Mouse (Mus musculus): ENCODE results near the gene Bmp5. TPM values are rescaled to one million over a fixed set of nuclear protein-coding genes. Genes with fewer than 3 reads are reported as not detected.
"Not testable (repeated sequence)": the region's sequence is repeated elsewhere in the genome, so short reads cannot be mapped to it uniquely, and the experiment has no call there.

Gene Bmp5
- total RNA-seq (2021) = 1 to 10 TPM; 6.4 to 7.8 TPM
- long read RNA-seq, experiment 1, partial matches to known transcripts = 3 of 6 reads
- long read RNA-seq, experiment 1, other reads (novel, unspliced or antisense) = 0 of 6 reads
- long read RNA-seq, experiment 2 = 0 reads

DNA sequence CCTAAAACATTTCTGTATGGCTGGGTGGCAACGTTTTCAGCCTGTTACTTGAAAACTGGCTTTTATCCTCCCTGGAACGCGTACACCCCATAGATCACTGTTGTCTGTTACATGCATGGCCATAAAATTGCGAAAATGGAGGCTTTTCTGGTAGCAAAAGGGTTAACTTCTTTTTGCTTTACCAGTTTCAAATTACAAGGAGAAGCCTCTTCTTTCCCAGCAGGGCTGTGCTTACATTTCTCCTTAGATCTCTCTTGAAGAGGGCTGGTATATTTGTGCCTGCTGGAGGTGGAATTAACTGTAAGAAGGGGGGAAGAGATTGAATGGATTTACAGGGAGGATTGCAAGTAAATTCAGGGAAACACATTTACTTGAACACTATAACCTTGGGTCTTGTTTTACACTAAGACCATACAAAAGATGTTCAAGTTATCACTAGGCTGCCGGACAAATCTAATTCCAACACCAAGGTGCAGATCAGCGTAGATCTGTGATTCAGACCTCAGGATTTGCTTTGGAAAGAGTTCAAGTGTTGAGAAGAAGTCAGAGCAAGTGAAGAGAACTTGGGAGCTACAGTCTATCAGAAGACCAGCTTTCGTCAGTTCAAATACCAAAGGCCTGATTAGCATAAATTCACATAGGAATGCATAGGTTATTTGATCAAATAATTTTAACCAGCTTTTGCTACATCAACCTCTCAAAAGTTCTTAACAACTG, at the start of gene Bmp5:
Gene Bmp5 (plus strand): TSS at position 236 of the 717 bp plus-strand sequence.
- DNase-seq = no peak

DNA sequence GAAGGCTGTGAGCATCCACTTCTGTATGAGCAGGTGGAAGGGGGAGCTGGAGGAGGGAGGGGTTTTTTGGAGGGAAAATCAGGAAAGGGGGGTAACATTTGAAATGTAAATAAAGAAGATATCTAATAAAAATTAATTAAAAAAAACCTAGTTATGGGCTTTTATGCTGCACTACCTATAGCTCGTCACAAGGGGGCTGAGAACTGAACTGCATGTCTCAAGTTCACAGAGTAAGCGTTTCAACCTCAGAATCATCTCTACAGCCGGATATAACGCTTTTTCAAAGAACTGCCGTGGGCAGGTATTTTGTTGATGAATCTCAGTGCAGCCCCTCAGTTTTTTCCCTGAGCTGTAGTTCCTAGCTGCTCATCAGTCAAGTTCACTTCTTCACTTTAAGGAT, 15.1 kb upstream of the Bmp5 start:
- no peak for DNase-seq

DNA sequence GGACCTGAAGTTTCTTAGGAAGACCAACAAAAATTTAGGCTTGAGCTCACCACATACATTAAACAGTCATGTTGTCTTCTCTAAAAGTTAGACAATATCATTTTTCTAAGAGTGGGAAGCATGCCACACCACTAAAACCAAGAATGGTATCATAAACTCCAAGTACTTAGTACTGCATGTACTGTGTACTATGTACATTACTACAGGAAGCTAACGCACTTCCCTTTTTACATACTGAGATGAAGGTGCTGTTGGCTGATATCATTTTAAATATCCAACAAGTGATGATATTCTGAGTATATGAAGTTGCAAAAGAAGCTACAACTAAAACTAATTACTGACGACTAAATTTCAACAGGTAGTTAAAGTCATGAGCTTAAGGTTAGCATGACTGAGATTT, 13.6 kb upstream of the Bmp5 start:
- DNase-seq = no peak

DNA sequence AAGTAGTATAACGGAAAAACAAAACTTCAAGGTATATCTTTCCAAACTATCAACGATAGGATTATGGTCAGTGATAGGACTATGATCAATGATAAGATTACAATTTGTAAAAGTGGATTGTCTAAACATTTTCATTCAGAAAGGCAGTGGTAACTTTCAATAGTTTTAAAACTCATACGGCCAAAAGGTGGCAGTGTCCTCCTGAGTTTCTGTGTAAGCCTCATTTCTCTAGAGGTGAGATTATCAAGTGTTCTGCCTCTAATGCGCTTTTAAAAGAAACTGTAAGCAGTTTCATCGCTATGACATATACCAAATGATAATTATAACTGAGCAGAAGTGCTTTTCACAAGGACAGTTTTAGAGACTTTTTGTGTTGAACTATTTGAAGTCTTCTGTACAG, 12.7 kb upstream of the Bmp5 start:
- DNase-seq = peak; percentile 56

DNA sequence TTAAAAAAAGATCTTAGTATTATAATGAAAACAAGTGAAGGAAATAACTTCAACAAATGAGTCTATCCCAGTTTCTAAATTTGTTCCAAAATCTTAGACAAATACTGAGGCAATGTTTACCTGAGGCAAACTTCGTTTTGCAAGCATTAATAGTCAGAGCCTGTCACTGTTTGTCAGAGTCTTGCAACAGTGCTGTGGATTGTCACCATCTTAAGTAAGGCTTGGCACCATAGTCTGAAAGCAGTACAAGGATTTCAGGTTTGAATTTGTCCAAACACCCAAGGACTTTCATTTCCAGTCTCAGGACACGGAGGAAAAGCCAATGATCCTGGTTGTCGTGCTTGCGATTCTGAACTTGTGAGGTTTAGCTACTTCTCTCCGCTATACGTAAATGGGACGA, 10.4 kb upstream of the Bmp5 start:
- DNase-seq = no peak

DNA sequence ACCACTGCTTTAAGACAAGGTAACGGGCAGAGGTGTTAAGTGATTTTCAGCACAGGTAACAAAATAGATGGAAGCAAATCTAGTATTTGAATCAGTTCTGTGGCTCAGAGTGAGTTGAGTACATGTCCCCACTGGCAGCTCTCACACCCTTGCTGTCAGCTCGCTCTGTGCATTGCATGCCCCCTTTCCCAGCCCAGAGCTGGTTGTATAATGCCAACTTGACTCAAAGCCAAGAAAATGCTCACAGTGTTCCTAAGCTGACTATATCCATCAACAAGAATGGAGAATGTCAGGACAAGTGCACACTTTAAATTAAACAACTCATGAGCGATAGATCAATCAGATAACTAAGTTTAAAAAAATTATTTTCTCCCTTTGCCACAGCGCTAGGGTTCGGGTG, 8.6 kb upstream of the Bmp5 start:
- no peak for DNase-seq

DNA sequence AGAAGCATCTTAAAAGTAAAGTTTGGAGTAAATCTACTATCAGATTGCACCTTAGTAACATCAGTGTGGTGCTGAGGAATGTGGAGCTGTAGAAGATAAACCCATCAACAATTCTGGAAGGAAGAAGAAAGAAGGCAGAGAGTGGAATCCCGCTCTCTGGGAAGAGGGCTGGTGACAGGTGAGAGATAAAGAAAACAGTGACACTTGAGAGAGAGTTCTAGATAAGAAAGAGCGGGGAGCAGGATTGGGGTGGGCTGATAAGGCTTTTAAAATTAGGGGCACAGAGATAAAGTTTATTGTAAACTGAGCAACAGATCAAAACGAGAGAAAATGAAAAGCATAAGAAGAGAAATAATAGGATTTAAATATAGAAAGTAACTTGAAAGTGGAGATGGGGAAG, 6.1 kb upstream of the Bmp5 start:
- DNase-seq = no peak

DNA sequence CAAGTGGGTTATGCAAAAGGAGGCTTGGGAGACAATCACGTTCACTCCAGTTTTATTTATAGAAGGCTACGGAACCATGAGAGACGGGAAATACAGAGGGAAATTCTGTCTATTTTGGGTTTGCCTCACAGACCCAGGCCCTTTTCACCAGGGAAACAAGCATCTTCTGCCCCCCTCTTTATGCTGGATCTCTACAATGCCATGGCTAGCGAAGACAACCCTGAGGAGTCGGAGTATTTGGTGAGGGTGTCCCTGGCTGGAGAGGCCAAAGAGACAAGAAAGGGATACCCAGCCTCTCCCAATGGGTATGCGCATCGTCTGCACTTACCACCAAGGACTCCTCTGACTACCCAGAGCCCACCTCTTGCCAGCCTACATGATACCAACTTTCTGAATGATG, 989 bp downstream of the Bmp5 start:
- DNase-seq = peak; percentile 18

DNA sequence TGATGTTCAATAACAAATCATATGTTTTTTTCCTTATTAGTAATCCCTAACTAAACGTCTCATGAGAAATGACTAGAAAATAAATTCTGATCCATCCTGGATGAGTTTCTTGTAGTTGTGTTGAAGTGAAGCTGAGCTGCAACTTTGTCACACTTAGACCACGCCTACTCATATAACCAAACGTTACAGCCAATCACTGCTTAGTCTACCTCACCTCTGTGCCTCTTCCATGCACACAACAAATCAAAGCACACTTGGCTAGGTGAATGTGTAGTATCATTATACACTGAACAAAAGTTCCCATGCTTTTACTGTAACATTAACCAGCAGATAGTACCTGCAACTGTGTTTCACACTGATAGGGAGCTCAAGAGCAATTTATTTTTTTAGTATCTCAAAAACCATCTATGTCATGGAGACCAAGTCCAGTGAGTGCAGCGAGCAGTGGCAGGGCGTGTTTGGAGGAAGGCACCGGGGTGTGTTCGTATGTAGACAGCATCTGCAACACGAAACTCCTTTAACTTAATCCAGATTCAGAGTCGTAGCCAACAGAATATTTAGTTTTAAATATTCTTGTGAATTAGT, 3.7 kb downstream of the Bmp5 start:
- DNase-seq = peak; percentile 43

DNA sequence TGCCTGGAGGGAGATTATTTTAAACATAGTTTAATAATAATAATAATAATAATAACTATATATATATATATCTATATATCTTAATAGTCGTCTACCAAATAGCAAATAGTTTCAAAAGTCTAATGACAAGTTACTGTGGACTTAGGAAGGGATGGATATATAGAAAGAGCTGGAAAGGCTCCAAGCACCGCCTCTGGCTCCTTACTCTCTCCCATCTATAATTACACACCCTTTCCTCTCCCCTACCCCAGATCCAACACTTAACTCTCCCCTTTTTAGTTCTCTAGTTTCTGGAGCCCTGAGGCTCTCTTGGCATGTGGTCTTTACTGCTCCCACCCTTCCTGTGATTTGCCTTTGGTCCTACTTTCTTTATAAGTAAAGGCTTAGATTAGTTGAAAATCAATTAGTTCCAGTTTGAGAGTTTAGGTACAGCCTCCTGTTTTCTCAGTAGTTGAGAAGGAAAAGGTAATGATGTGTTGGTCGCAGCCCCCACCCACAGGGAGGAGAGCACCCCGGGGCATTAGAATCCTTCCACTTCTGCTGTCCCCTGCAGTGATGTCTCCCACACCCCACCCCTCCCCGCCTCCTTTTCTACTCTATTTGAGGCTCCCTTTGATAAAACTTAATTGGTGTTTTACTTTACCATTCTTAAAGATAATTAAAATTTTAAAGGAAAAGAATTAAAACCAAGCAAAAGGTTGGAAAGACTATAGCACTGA, 5.6 kb downstream of the Bmp5 start:
- no peak for DNase-seq

DNA sequence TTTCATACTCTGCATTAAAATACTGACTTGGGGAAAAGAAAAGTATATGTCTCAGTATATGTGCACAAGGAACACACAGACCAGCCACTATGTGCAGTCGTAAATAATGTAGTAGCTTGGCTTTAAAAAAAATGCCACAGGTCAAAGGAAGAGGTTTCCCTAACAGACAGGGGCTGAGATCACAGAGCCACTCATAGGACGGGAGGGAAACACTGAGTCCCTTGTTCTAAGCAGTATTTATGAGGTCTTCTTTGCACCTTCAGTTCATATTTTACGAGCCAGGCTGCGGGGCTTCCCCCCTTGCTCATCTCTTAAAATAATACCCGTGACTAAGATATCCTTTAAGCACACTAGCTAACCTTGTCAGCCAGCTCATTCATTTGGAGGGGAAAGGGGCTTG, 6.4 kb downstream of the Bmp5 start:
- DNase-seq = no peak

DNA sequence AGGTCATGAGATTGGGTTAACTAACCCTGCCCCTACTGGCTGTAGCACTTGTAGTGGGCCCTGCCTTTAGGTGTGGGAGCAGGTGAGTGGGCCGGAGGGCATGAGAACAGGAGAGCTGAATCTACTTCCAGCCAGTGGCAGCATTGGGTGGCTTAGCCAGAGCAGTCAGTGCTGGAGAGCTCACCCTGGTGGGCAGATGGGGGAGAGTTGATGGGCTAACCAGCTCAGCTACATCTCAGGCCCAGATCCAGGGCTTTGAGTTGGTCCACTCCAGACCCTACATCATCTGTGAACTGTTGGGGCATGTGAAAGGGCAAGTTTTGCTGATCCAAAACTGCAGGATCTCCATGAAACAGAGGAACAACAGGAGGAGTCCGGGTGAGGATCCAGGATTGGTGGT, 8.4 kb downstream of the Bmp5 start:
- DNase-seq = no peak

DNA sequence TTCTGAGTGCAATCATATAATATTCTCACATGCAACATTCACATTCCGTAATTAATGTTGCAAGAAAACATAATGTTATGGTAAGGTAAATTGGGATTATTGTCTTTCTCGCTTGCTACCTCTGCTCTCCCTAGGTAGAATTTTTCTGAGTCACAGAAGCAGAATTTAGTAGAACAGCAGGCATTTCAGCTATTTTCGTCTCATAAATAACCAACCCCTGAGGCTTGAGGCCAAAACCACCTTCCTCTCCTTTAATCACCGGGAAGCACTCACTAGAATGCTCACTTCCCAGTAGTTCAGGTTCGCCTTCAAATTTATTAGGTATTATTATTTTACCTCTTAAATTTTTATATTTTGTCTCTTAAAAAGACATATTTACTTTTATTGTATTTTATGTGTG, 10.8 kb downstream of the Bmp5 start:
- no peak for DNase-seq

DNA sequence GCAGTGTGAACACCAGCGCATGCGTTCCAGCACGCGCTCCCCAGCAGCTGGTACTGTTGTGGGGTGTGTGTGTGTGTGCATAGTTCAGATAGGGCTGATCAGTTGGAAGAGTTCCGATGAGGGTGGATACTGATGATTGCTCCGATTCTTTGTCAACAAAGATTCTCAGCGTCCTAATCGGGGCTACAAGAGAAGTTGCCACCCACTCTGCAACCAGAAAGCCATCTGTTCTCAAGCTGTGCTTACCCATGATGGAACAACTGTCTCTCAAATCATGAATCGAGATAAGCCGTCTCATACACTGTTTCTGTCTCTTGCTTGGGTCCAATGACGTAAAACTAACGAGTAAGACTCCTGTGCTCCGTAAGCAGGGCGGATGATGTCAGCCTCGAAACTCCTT, 12.0 kb downstream of the Bmp5 start:
- no peak for DNase-seq

DNA sequence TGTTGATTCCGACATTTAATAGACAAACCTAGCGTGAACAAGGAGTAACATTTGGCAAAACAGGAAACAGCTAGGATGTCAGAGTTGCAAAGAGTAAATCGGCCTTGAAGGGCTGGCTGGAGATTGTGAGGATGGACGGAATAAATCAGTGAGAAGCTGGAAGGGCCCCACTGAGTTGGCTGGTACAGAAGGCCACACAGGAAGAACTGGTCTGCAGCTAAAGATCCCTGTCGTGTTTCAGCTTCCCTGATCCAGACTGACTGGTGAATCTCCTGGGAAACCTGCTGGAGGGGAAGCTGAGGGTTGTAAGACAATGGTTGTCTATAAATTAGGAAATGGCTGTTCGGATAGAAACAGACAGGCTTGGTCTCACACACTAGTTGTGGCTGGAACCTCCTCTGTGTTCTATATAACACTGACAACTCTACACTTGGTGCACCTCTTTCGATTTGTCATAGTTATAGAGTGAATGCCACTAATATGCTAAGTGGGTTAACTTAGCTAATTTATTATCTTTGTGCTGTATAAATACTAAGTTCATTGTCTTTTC, 14.8 kb downstream of the Bmp5 start:
- peak; percentile 45 for DNase-seq

DNA sequence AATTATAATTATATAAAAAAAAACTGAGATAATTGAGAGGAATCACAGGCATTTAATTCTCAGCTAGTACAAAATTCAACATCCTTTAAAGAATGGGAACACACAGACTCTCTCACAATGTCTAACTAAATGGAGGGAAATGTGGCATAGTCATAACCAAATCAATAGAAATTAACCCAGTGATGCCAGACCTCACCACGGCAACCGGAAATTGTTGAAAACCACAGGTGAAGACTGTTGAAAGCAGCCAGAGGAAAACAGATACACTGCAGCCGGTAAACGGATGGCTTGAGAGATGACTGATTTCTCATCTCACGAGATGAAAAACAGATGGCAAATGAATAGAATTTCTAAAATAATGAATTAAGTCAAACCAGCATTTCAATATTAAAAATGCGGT, 29.8 kb downstream of the Bmp5 start:
- no peak for DNase-seq

DNA sequence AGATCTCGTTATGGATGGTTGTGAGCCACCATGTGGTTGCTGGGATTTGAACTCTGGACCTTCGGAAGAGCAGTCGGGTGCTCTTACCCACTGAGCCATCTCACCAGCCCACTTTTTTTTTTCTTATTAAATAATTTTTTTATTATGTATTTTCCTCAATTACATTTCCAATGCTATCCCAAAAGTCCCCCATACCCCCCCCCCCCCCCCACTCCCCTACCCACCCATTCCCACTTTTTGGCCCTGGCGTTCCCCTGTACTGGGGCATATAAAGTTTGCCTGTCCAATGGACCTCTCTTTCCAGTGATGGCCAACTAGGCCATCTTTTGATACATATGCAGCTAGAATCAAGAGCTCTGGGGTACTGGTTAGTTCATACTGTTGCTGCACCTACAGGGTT, 33.0 kb downstream of the Bmp5 start:
- DNase-seq = not testable (repeated sequence)

DNA sequence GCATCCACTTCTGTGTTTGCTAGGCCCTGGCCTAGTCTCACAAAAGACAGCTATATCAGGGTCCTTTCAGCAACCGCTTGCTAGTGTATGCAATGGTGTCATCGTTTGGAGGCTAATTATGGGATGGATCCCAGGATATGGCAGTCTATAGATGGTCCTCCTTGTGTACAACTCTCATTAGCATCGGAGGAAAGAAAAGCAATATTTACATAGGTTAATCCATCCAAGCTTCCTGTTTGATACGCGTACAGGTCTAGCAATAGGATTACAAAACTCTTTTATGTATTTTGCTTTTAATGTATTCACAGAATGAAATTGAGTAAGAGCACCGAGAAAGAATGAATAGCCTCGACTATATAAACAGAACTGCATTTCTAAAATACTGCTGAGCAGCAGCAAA, 33.5 kb downstream of the Bmp5 start:
- no peak for DNase-seq

DNA sequence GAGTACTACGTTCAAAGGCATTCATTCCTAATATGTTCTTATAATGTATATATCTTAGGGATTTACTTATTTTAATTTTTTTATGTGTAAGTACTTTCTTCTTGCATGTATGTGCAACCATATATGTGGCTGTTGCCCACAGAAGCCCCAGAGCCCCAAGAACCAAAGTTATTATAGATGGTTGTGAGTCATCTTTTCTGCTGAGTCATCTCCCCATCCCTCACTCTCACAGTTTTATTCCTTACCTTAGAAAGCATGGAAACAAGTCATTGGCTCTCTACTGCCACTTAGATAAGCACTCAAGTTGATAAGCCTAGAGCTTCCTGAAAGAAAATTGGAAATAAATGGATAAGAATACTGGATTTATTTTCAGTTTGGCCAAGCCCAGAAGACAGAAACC, 40.0 kb downstream of the Bmp5 start:
- DNase-seq = no peak

DNA sequence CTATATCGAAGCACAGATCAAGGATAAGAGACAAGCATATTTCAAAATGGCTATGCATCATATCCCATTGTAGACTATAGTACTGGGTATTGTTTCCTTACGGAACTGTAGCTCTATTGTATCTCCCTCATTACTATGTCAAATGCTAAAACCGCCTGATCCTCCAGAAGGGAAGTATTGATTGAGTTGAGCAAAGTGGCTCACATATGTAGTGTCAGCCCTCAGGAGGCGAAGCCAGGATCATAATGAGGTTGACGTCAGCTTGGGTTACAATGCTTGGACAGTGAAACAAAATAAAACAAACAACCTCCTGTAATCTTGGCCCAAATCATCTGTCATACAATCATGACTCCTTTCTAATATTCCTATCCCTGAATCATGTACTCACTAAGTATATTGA, 43.2 kb downstream of the Bmp5 start:
- DNase-seq = no peak

DNA sequence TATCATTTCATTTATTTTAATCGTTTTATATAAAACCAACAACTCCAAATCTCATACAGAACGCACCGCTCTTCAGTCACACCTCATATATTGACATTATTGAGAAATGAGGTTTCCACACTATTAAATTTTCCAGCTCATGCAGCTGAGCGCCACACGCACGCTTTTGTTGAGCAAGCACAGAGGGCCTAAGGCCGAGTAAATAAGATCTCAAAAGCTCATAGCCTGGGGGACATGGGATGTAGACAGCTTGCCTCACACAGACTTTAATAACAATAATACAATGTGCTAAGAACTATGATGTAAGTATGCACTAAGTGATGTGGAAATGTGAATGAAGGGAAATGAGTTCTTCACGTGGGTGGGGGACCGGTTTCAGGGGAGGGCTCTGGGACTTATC, 57.3 kb downstream of the Bmp5 start:
- DNase-seq = no peak

DNA sequence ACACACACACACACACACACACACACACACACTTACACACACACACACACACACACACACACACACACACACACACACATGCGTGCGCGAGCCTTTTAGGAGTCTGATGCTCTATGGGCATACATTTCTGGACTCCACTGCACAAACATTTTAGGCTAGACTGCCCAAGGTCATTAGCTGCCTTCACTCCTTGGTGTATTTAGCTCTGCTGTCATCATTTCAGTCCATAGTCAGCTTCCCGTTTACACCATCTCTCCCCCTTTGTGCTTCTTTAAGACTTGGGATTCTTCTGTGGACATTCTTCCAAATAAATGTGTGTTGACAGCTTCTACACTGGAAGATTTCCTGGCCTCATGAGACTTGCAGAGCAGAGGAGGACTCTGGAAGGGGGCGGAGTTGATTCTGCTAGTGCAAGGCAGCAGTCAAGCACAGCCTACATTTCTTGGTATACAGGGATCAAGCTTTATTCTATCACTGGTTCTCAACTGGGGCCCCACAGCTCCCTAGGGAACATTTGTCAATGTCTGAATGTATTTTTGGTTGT, 58.1 kb downstream of the Bmp5 start:
- DNase-seq = no peak

DNA sequence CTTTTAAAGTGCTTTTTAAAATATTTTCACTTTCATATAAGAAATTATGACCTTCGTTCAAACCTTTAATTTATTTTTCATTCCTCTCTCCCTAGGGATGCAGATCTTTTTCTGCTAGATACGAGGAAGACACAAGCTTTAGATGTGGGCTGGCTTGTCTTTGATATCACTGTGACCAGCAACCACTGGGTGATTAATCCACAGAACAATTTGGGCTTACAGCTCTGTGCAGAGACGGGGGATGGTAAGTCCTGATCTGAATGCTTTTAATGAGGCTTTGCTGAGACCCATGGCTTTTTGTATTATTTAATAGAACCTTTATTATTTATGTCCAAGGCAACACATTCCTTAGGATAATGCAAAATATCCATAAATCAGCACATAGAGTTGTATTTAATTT, 64.3 kb downstream of the Bmp5 start:
- DNase-seq = no peak
